ENCODE assay signal across 31 mouse cellular contexts in genomic region chr5:144931841-144932240, GRCm38 (mm10). TPM values are rescaled to one million over a fixed set of nuclear protein-coding genes. Genes with fewer than 3 reads are reported as not detected.
DNase-seq lines count a peak whose midpoint lies in the region; ATAC-seq and TF ChIP-seq lines count a peak whose summit lies in the region.
"Had no signal": no experiment of that assay in that cellular context is flagged by ENCODE, and none has a peak within 500 bp of the region (broad histone marks: within the 10 kb centered on the region; RNA-seq: fewer than 3 reads in every experiment).

No protein-coding gene starts in this region.

- no peaks in the 10 kb centered on the region for H3K36me3 ChIP-seq in testis, adult 2 months (ENCODE audit: control insufficient read depth, insufficient read depth, low read length)
- H3K36me3 ChIP-seq: embryonic facial prominence, embryonic 12.5 days; forebrain, embryonic 10.5 days; hindbrain, embryonic 10.5 days; hindbrain, embryonic 15.5 days; limb, embryonic 12.5 days; liver, embryonic 12.5 days; midbrain, embryonic 10.5 days; midbrain, embryonic 15.5 days; neural tube, embryonic 15.5 days; stomach, embryonic 15.5 days had no signal

- intact Hi-C loops in gastrocnemius, adult 2 months (cut with DNase I), result loop anchor here (2.0 kb wide), 1 partner anchor 13 kb away; no protein-coding TSS in a partner anchor

- TF ChIP-seq CTCF in gastrocnemius, adult 2 months (IDR thresholded peaks at IDR 0.05), result no peak
- TF ChIP-seq CTCF in testis, adult 2 months (IDR thresholded peaks at IDR 0.05; ENCODE audit: control insufficient read depth, insufficient read depth, insufficient replicate concordance, low read depth, low read length), result no peak

- H3K27me3 ChIP-seq in testis, adult 2 months (ENCODE audit: control insufficient read depth, insufficient read depth, low read length), result no peaks in the 10 kb centered on the region
- H3K27me3 ChIP-seq: embryonic facial prominence, embryonic 12.5 days; hindbrain, embryonic 15.5 days; limb, embryonic 12.5 days; liver, embryonic 12.5 days; midbrain, embryonic 15.5 days; neural tube, embryonic 15.5 days; stomach, embryonic 15.5 days had no signal

- peak overlapping the region; percentile 43 for H3K27ac ChIP-seq in gastrocnemius, adult 2 months
- H3K27ac ChIP-seq in testis, adult 2 months (ENCODE audit: control insufficient read depth, insufficient read depth, low read depth, low read length), result peak overlapping the region; percentile 17
- H3K27ac ChIP-seq: embryonic facial prominence, embryonic 12.5 days; forebrain, embryonic 10.5 days; hindbrain, embryonic 10.5 days; hindbrain, embryonic 15.5 days; limb, embryonic 12.5 days; liver, embryonic 12.5 days; macrophage; midbrain, embryonic 10.5 days; midbrain, embryonic 15.5 days; neural tube, embryonic 15.5 days; stomach, embryonic 15.5 days had no signal

- no peak for DNase-seq in gastrocnemius, adult 2 months
- DNase-seq in gastrocnemius, adult 8-10 months (ENCODE audit: low spot score in 2 of 2), result no peak
- no peak for DNase-seq in testis, postnatal 14 days (ENCODE audit: low spot score)
- peak; percentile 63 to 64 for DNase-seq in adrenal gland, postnatal 36 days
- no peak for DNase-seq in lung, postnatal 14 days
- no peak for DNase-seq in ovary, postnatal 36 days (ENCODE audit: low spot score)
- DNase-seq: cerebellum, adult 9-10 months; cerebellum, postnatal 36 days; embryo, embryonic 11 days; gastrocnemius, postnatal 10 days; heart, postnatal 14 days; lung, adult 18-20 months; right cerebral cortex, postnatal 25 days; thymus, adult 18-20 months; thymus, postnatal 25 days had no signal

- H3K4me1 ChIP-seq in testis, adult 2 months (ENCODE audit: control insufficient read depth, insufficient read depth, low read length), result peaks cover 7% of the 10 kb centered on the region

- H3K4me3 ChIP-seq in gastrocnemius, adult 2 months, result no peak overlapping the region
- no peak overlapping the region for H3K4me3 ChIP-seq in testis, adult 2 months (ENCODE audit: control insufficient read depth, low read depth, low read length)
- H3K4me3 ChIP-seq: embryonic facial prominence, embryonic 12.5 days; forebrain, embryonic 10.5 days; hindbrain, embryonic 10.5 days; hindbrain, embryonic 15.5 days; limb, embryonic 12.5 days; liver, embryonic 12.5 days; midbrain, embryonic 10.5 days; midbrain, embryonic 15.5 days; neural tube, embryonic 15.5 days; stomach, embryonic 15.5 days had no signal

- no peak for TF ChIP-seq POLR2A in testis, adult 2 months (IDR thresholded peaks at IDR 0.05; ENCODE audit: control insufficient read depth, low read depth, low read length)

- 0 out of 2 replicates have a peak, but pooled peaks have one; percentile 33 for ATAC-seq in megakaryocyte, adult 5-6 weeks (ENCODE audit: poor library complexity, severe bottlenecking)
- ATAC-seq: forebrain, embryonic 16.5 days; inflammation-experienced regulatory T-cells, adult 6 months; liver, embryonic 12.5 days; lung, postnatal 0 days; midbrain, embryonic 15.5 days had no signal

RNA-seq across cellular contexts. Expression of gene Smurf1, which starts 33.8 kb away (rescaled TPM):
- 10 to 100 TPM in 1 of 2 experiments, 1 to 10 TPM in 1; 9.3 to 16.8 TPM for total RNA-seq in gastrocnemius, adult 2 months (2021)
- total RNA-seq in gastrocnemius, adult 8-10 months (2022), result 10 to 100 TPM; 10.6 to 14.2 (median 11.2) TPM
- 30.4 and 33.8 TPM in 2 replicates for polyA plus RNA-seq in testis, adult 2 months (2012; rRNA removed)
- 10 to 100 TPM; 18.6 to 24.8 TPM for total RNA-seq in adrenal gland, postnatal 36 days (2021)
- 4.7 and 5.1 TPM in 2 replicates for total RNA-seq in megakaryocyte, adult 5-6 weeks (2015)
- total RNA-seq in megakaryocyte, adult 5-6 weeks (2017), result 6.7 and 6.9 TPM in 2 replicates

Comparison
In these comparisons a context has a peak if more than half of its experiments do, and no peak if none do; other contexts are left out.
1. DNase-seq: peak in adrenal gland, postnatal 36 days (2 of 2); none in gastrocnemius, adult 2 months (single experiment), gastrocnemius, adult 8-10 months (0 of 2), testis, postnatal 14 days (single experiment), lung, postnatal 14 days (single experiment) and ovary, postnatal 36 days (single experiment).